Mouse (Mus musculus) lung, embryonic 14.5 days (tissue): Measurements from ENCODE around the gene Aoc2. TPM values are rescaled to one million over a fixed set of nuclear protein-coding genes. Genes with fewer than 3 reads are reported as not detected.

Experiments used
- ATAC-seq: fragments of 200-750 bp; cut with Nextera tagmentation; 2 replicates; pipeline ENCODE4 v1.8.0; 2017; ENCODE audit warnings: mild to moderate bottlenecking, moderate TSS enrichment, moderate library complexity; ENCODE audit not compliant: insufficient read depth
- DNase-seq: peaks from one replicate; pipeline ENCODE4 v3.0.0-alpha.2; 2015
- H3K27ac ChIP-seq: fragments of 300-500 bp; sonication (generic); 2 replicates; pipeline ENCODE4 v1.5.1; 2014; ENCODE audit warnings: low read depth, mild to moderate bottlenecking, moderate library complexity
- H3K27me3 ChIP-seq: fragments of 300-500 bp; sonication (generic); 2 replicates; pipeline ENCODE4 v1.6.1; 2014; ENCODE audit warnings: low read length, control low read depth; ENCODE audit not compliant: insufficient read depth
- H3K36me3 ChIP-seq: fragments of 300-500 bp; sonication (generic); 2 replicates; pipeline ENCODE4 v1.6.1; 2014; ENCODE audit warnings: control low read depth; ENCODE audit not compliant: insufficient read depth
- H3K4me1 ChIP-seq: fragments of 300-500 bp; sonication (generic); 2 replicates; pipeline ENCODE4 v1.6.1; 2014; ENCODE audit warnings: antibody characterized with exemption, control low read depth; ENCODE audit not compliant: insufficient read depth
- H3K4me2 ChIP-seq: fragments of 300-500 bp; sonication (generic); 2 replicates; pipeline ENCODE4 v1.6.1; 2014; ENCODE audit warnings: mild to moderate bottlenecking
- H3K4me3 ChIP-seq: fragments of 300-500 bp; sonication (generic); 2 replicates; pipeline ENCODE4 v1.5.1; 2014; ENCODE audit warnings: low read depth, low read length
- H3K9ac ChIP-seq: fragments of 300-500 bp; sonication (generic); 2 replicates; pipeline ENCODE4 v1.6.1; 2014
- H3K9me3 ChIP-seq: fragments of 300-500 bp; sonication (generic); 2 replicates; pipeline ENCODE4 v1.6.1; 2016; ENCODE audit warnings: low read depth, low read length, control low read depth
- CTCF ChIP-seq: IDR thresholded peaks from 2 replicates; pipeline ENCODE4 v1.5.1; 2016; ENCODE audit warnings: antibody characterized with exemption, low read depth
- WGBS: fragments of 180-500 bp; shearing (Covaris S2); extraction: QIAGEN DNeasy Blood & Tissue Kit; methylation state at CpG from one replicate; pipeline ENCODE4 v1.1.7; 2014; 5-methylcytosine and 5-hydroxymethylcytosine counted together
- polyA plus RNA-seq: library from polyadenylated mRNA; unstranded; fragments of >200 nt; fragmentation: Nextera tagmentation; extraction: Ambion mirVana; gene quantifications from 2 replicates; pipeline ENCODE4 v1.2.1, GENCODE M21; 2014

Aoc2 gene
- polyA plus RNA-seq, 1 experiment from 2014 or later: 1.5 TPM

DNA sequence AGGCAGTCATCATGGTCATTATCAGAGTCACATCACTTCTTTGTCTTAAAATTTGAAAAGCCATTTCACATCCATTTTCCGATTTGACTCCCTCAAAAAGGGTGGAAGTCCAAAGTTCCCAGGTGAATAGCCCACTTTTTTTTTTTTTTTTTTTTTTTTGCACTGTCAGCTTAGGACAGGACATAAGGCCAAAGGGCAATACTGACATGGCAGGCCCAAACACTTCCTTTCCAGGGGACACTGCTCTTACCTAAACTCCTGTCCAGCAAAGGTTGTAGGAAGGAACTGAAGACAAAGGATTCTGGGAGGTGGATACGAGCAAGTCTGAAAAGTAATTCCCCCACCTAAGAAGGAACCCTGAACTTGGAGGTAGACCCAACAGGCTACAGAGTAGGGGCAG lies 31.1 kb downstream of the Aoc2 start:
- no peak overlapping the region for H3K4me3 ChIP-seq
- H3K27ac ChIP-seq: no peak overlapping the region
- ATAC-seq (no peak), DNase-seq (no peak)
- H3K4me2 ChIP-seq: no peak overlapping the region
- H3K9ac ChIP-seq: no peak overlapping the region
- WGBS: 89% methylated on average over 2 of the region's 2 CpGs
- no peaks in the 10 kb centered on the region for H3K4me1 ChIP-seq
- no peaks in the 10 kb centered on the region for H3K36me3 ChIP-seq
- H3K9me3 ChIP-seq: no peaks in the 10 kb centered on the region
- no peak for TF ChIP-seq CTCF
- no peaks in the 10 kb centered on the region for H3K27me3 ChIP-seq

DNA sequence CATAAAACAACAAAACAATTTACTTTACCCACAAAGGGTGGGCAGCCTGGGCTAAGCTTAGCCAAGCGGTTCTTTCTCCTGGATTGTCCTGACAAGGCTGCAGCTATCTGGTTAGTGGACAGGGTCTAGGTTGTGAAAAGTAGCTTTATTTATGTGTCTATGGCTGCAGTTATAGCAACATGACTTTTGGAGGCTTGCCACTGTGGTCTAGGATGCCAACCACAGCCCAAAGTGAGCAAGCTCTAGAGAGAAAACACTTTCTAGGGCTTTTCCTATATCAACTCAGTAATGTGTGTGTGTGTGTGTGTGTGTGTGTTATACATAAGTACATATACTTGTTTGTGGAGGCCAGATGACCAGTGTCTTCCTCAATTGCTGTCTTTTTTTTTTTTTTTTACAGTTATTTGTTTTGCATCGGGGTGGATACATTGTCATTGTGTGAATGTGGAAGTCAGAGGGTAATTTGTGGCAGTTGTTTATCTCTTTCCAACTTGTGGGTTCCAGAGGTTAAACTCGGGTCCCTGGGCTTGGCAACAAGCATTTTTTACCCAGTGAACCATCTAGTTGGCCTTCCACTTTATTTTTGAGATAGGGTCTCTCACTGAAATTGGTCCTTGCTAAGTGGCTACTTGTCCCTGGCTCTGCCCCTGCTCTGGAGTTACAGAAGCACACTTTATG lies 32.8 kb downstream of the Aoc2 start:
- H3K9ac ChIP-seq: no peak overlapping the region
- TF ChIP-seq CTCF: no peak
- H3K36me3 ChIP-seq: no peaks in the 10 kb centered on the region
- no peaks in the 10 kb centered on the region for H3K4me1 ChIP-seq
- ATAC-seq: no peak
- H3K27ac ChIP-seq: no peak overlapping the region
- DNase-seq: no peak
- no peaks in the 10 kb centered on the region for H3K9me3 ChIP-seq
- no peaks in the 10 kb centered on the region for H3K27me3 ChIP-seq
- 79% methylated on average over 3 of the region's 3 CpGs for WGBS
- no peak overlapping the region for H3K4me2 ChIP-seq
- no peak overlapping the region for H3K4me3 ChIP-seq

DNA sequence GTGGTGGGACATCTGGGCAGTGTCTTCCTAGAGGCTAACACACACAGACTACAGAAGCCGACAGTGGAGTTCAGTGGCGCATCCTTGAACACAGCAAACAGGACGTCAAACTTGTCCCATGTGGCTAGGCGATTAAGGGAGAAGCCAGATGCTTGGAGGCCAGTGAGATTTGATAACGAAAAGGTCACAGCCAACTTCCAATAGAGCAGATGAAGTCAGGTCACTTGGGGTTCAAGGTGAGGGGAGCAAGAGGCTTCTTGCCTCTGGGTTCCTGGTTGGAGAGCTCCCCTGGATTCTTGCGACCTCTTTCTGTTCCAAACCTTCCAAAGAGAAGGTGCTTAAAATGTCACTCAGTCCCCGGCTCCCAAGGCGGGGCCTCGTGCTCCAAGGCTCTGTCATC lies 34.9 kb downstream of the Aoc2 start:
- no peaks in the 10 kb centered on the region for H3K4me1 ChIP-seq
- no peak overlapping the region for H3K9ac ChIP-seq
- no peaks in the 10 kb centered on the region for H3K27me3 ChIP-seq
- H3K27ac ChIP-seq: no peak overlapping the region
- no peaks in the 10 kb centered on the region for H3K9me3 ChIP-seq
- WGBS: 55% methylated on average over 9 of the region's 9 CpGs
- H3K4me3 ChIP-seq: no peak overlapping the region
- no peak overlapping the region for H3K4me2 ChIP-seq
- no peaks in the 10 kb centered on the region for H3K36me3 ChIP-seq
- TF ChIP-seq CTCF: no peak
- no peak for DNase-seq
- ATAC-seq: no peak

DNA sequence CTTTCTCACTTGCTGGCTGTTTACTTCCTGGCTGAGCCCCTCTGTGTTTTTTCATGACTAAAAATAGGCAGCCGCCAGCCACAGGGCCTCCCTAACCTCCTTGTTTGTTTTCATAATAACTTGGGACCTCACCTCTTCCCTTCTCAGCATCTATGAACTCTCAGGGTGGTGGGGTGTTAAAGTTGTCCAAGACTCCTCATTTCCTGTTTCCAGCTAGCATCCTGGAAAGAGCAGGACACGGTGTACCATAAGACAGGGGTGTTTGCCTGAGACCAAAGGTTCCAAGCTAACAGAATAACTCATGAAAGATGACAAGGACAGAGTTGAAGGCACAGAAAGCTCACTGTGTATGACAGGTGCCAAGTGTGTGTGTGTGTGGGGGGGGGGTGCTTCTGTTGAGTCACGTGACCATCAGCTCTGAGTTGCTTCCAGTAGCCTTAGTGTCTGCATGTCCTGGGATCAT lies 35.8 kb downstream of the Aoc2 start:
- Histone ChIP-seq H3K27ac (peak overlapping the region; percentile 43; the same call in 1 of the 2 replicates), H3K4me3 (no peak overlapping the region), H3K4me1 (no peaks in the 10 kb centered on the region), H3K4me2 (no peak overlapping the region), H3K9me3 (no peaks in the 10 kb centered on the region), H3K9ac (no peak overlapping the region), H3K36me3 (no peaks in the 10 kb centered on the region), H3K27me3 (no peaks in the 10 kb centered on the region)
- ATAC-seq: no peak
- TF ChIP-seq CTCF: no peak
- WGBS: 23% methylated on average over 3 of the region's 3 CpGs
- no peak for DNase-seq

DNA sequence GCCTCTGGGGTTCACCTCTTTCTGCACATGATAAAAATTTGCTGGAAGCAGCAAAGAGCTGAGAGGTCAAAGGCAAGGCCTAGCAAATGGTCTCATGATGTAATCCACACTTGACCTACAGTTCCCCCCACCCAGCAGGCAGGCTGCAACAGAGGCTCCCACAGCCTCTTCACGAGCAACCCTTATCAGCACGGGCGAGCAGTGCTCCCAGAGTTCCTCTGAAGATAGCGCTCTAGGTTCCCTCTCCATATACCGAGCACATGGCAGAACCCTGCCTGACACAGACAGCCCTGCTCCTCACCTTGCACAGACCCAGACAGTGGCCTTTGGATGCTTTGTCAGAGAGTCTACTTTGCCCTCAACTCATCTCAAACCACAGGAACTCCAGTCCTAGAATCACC lies 39.7 kb downstream of the Aoc2 start:
- H3K9me3 ChIP-seq: no peaks in the 10 kb centered on the region
- H3K9ac ChIP-seq: no peak overlapping the region
- no peak for ATAC-seq
- DNase-seq: no peak
- no peak for TF ChIP-seq CTCF
- no peaks in the 10 kb centered on the region for H3K27me3 ChIP-seq
- no peak overlapping the region for H3K4me3 ChIP-seq
- H3K27ac ChIP-seq: no peak overlapping the region
- H3K36me3 ChIP-seq: no peaks in the 10 kb centered on the region
- WGBS: 30% methylated on average over 5 of the region's 5 CpGs
- no peaks in the 10 kb centered on the region for H3K4me1 ChIP-seq
- H3K4me2 ChIP-seq: no peak overlapping the region

DNA sequence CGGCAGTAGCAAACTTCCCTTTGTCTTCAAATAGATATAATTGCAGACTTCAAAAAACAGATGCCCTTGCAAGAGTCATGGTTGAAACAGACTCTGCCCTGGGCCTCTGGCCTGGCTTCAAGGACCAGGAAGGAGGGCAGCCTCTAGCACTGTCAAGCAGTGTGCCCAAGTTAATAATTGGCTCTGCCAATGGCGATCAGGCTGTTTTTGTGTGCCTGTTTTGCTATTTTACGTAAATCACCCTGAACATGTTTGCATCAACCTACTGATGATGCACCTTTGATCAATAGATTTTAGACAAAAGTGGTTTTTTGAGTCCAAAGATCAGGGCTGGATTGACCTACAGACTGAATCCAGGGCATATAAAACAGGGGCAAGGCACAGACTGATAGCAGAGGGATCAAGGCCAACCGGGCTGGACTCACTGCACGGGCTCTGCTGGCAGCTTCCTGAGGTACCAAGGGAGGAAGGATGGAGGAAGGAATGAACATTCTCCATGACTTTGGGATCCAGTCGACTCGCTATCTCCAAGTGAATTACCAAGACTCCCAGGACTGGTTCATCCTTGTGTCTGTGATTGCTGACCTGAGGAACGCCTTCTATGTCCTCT lies 42.6 kb downstream of the Aoc2 start, which contains the start of gene G6pc:
TSS of gene G6pc (plus strand) at position 236 of the 610 bp plus-strand sequence.
- no peak within 1 kb of the TSS for H3K27ac ChIP-seq
- TF ChIP-seq CTCF: no peak
- no peaks in the 10 kb centered on the region for H3K36me3 ChIP-seq
- ATAC-seq (no peak), DNase-seq (no peak)
- WGBS: 87% methylated on average over 8 of the region's 8 CpGs
- H3K4me3 ChIP-seq: no peak within 1 kb of the TSS
- H3K4me2 ChIP-seq: no peak within 1 kb of the TSS
- no peaks in the 10 kb centered on the region for H3K4me1 ChIP-seq
- no peaks in the 10 kb centered on the region for H3K9me3 ChIP-seq
- H3K9ac ChIP-seq: no peak within 1 kb of the TSS
- no peaks in the 10 kb centered on the region for H3K27me3 ChIP-seq

DNA sequence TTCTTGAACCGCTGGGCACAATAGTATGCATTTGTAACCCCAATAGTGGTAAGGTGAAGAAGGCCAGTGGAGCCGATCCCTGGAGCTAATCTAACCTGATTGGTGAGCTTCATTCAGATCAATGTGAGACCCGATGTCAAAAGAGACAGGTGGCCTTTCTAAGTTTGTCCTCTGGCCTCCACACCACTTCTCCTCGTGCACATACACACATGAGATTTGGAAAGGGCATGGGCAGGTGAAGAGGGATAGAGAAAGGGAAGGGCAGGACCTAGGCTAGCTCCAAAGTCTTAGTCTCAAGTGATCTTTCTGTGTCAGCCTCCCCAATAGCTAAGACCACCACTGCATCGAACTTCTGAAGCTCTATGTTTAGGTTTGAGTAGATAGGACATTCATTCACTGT lies 45.3 kb downstream of the Aoc2 start:
- 70% methylated on average over 5 of the region's 5 CpGs for WGBS
- no peak for DNase-seq

More for the DNA sequence above, 45.3 kb downstream of the Aoc2 start:
- Histone ChIP-seq H3K27ac (no peak overlapping the region), H3K9ac (no peak overlapping the region), H3K4me2 (no peak overlapping the region), H3K36me3 (no peaks in the 10 kb centered on the region), H3K27me3 (no peaks in the 10 kb centered on the region), H3K4me1 (no peaks in the 10 kb centered on the region), H3K4me3 (no peak overlapping the region), H3K9me3 (no peaks in the 10 kb centered on the region)
- ATAC-seq: no peak
- no peak for TF ChIP-seq CTCF
